Mouse (Mus musculus) embryonic facial prominence, embryonic 11.5 days (tissue): ENCODE results near the gene Crabp1. TPM values are rescaled to one million over a fixed set of nuclear protein-coding genes. Genes with fewer than 3 reads are reported as not detected.
A peak's percentile ranks its signal among the peaks of the same experiment; 100 is the strongest.

Source experiments
- ATAC-seq: fragments of 200-750 bp; cut with Nextera tagmentation; replicated peaks from 2 replicates; pipeline ENCODE4 v1.8.0; 2017; ENCODE audit warnings: low read depth; ENCODE audit not compliant: insufficient number of reproducible peaks, low FRiP score, low TSS enrichment
- DNase-seq: peaks from one replicate; pipeline ENCODE4 v3.0.0-alpha.2; 2015; ENCODE audit warnings: low spot score
- H3K27ac ChIP-seq: fragments of 300-500 bp; sonication (generic); replicated peaks from 2 replicates; pipeline ENCODE4 v1.5.1; 2014; ENCODE audit warnings: mild to moderate bottlenecking, low read depth, low read length, control low read depth
- H3K27me3 ChIP-seq: fragments of 300-500 bp; sonication (generic); 2 replicates; pipeline ENCODE4 v1.6.1; 2014; ENCODE audit warnings: mild to moderate bottlenecking, low read length, moderate library complexity, mixed read lengths; ENCODE audit not compliant: control insufficient read depth, insufficient read depth
- H3K36me3 ChIP-seq: fragments of 300-500 bp; sonication (generic); replicated peaks from 2 replicates; pipeline ENCODE4 v1.6.1; 2014; ENCODE audit warnings: low read depth, mild to moderate bottlenecking, low read length, moderate library complexity, mixed read lengths; ENCODE audit not compliant: control insufficient read depth, insufficient read depth
- H3K4me1 ChIP-seq: fragments of 300-500 bp; sonication (generic); 2 replicates; pipeline ENCODE4 v1.6.1; 2014; ENCODE audit warnings: low read length, mixed read lengths; ENCODE audit not compliant: control insufficient read depth, insufficient read depth
- H3K4me2 ChIP-seq: fragments of 300-500 bp; sonication (generic); 2 replicates; pipeline ENCODE4 v1.6.1; 2014; ENCODE audit warnings: low read depth, mild to moderate bottlenecking, control low read depth, low read length, moderate library complexity
- H3K4me3 ChIP-seq: fragments of 300-500 bp; sonication (generic); 2 replicates; pipeline ENCODE4 v1.5.1; 2014; ENCODE audit warnings: low read depth, low read length, control low read depth
- H3K9ac ChIP-seq: fragments of 300-500 bp; sonication (generic); replicated peaks from 2 replicates; pipeline ENCODE4 v1.6.1; 2014; ENCODE audit warnings: mild to moderate bottlenecking, control low read depth, low read length
- H3K9me3 ChIP-seq: fragments of 300-500 bp; sonication (generic); replicated peaks from 2 replicates; pipeline ENCODE4 v1.6.1; 2016; ENCODE audit warnings: mild to moderate bottlenecking, low read length, inconsistent platforms, mixed read lengths; ENCODE audit not compliant: control insufficient read depth
- WGBS: fragments of 180-500 bp; shearing (Covaris S2); extraction: QIAGEN DNeasy Blood & Tissue Kit; methylation state at CpG from one replicate; pipeline ENCODE4 v1.1.7; 2014; 5-methylcytosine and 5-hydroxymethylcytosine counted together
- polyA plus RNA-seq: library from polyadenylated mRNA; unstranded; fragments of >200 nt; fragmentation: Nextera tagmentation; extraction: Ambion mirVana; gene quantifications from 2 replicates; pipeline ENCODE4 v1.2.1, GENCODE M21; 2014

Gene Crabp1
- polyA plus RNA-seq = 962 and 1,036 TPM in 2 replicates

GRCm38 (mm10) chr9:54764561-54765217 lies at the start of gene Crabp1:
Gene Crabp1, plus strand, starts transcription at chr9:54764748.
- ATAC-seq = peak; percentile 68
- H3K9ac ChIP-seq = peak within 1 kb of the TSS; percentile 61
- H3K36me3 ChIP-seq = no peaks in the 10 kb centered on the region
- H3K4me3 ChIP-seq = peak within 1 kb of the TSS; percentile 46
- peak; percentile 88 for DNase-seq
- WGBS = under 1% methylated on average over 40 of the region's 45 CpGs
- H3K27ac ChIP-seq = no peak within 1 kb of the TSS
- no peaks in the 10 kb centered on the region for H3K9me3 ChIP-seq
- H3K27me3 ChIP-seq = no peaks in the 10 kb centered on the region; the same call in 1 of the 2 replicates
- peaks cover 4% of the 10 kb centered on the region for H3K4me1 ChIP-seq
- H3K4me2 ChIP-seq = peak within 1 kb of the TSS; percentile 80

DNA sequence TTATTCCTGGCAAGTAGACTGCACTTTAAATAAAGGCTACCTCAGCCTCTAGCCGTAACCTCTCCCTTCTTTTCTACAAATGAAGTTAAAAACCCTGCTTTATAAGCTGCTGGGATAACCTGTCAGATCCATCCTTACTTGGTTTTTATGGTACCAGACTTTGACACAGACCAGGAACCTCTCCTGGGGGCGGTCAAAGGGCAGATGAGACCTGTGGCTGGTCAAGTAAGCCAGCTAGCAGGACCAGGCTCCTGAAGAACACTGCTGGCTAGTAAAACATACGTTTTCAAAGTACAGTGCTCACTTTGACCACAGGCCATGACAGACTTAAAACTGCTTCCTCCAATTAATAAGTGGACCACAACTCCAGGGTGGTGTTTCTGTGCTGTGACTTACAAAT lies 48.8 kb upstream of the Crabp1 start:
- Histone ChIP-seq H3K27me3 (no peaks in the 10 kb centered on the region), H3K4me3 (no peak overlapping the region), H3K36me3 (peaks cover 5% of the 10 kb centered on the region), H3K9ac (no peak overlapping the region), H3K27ac (no peak overlapping the region), H3K4me1 (no peaks in the 10 kb centered on the region), H3K4me2 (no peak overlapping the region), H3K9me3 (no peaks in the 10 kb centered on the region)
- no peak for DNase-seq
- ATAC-seq = no peak
- 92% methylated on average over 3 of the region's 3 CpGs for WGBS

DNA sequence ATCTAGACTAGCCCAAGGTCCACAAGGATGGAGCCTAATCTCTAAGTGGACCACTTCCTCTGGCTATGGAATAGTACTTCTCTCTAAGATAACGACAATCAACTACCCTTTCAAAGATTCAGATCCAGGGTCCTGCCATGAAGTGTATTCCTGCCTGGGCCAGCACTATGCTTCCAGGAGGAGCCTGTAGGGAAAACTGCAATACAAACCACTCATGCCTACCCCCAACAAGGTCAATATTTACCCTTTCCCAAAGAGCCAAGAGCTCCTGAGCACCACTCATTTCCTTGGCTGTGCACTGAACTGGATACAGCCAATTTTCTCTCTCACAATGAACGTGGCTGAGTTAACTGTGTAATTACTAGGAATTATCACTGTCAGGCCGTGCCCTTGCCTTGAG lies 47.0 kb upstream of the Crabp1 start:
- H3K9me3 ChIP-seq = no peaks in the 10 kb centered on the region
- WGBS = 70% methylated on average over 3 of the region's 3 CpGs
- H3K9ac ChIP-seq = no peak overlapping the region
- H3K4me1 ChIP-seq = no peaks in the 10 kb centered on the region
- H3K36me3 ChIP-seq = peaks cover 5% of the 10 kb centered on the region
- DNase-seq (no peak), ATAC-seq (no peak)
- H3K27me3 ChIP-seq = no peaks in the 10 kb centered on the region
- no peak overlapping the region for H3K4me3 ChIP-seq
- H3K27ac ChIP-seq = no peak overlapping the region
- H3K4me2 ChIP-seq = no peak overlapping the region

- WGBS = 84% methylated on average over 7 of the region's 7 CpGs
These were observed 42.4 kb upstream of the Crabp1 start for GRCm38 (mm10) chr9:54722156-54722555.

GRCm38 (mm10) chr9:54722596-54722995 lies 42.0 kb upstream of the Crabp1 start:
- Histone ChIP-seq H3K9ac (no peak overlapping the region), H3K36me3 (peaks cover 2% of the 10 kb centered on the region; the same call in 1 of the 2 replicates), H3K27ac (no peak overlapping the region), H3K27me3 (no peaks in the 10 kb centered on the region), H3K4me3 (no peak overlapping the region), H3K4me1 (no peaks in the 10 kb centered on the region), H3K4me2 (no peak overlapping the region), H3K9me3 (no peaks in the 10 kb centered on the region)
- DNase-seq = no peak
- ATAC-seq = no peak
- WGBS = 89% methylated on average over 4 of the region's 4 CpGs

More at GRCm38 (mm10) chr9:54722156-54722555, 42.4 kb upstream of the Crabp1 start:
- DNase-seq = no peak
- no peak overlapping the region for H3K9ac ChIP-seq
- H3K9me3 ChIP-seq = no peaks in the 10 kb centered on the region
- H3K4me2 ChIP-seq = no peak overlapping the region
- H3K4me1 ChIP-seq = no peaks in the 10 kb centered on the region
- no peaks in the 10 kb centered on the region for H3K27me3 ChIP-seq
- no peak for ATAC-seq
- H3K4me3 ChIP-seq = no peak overlapping the region
- no peak overlapping the region for H3K27ac ChIP-seq
- peaks cover 2% of the 10 kb centered on the region; the same call in 1 of the 2 replicates for H3K36me3 ChIP-seq

- Histone ChIP-seq H3K4me2 (no peak overlapping the region), H3K36me3 (no peaks in the 10 kb centered on the region; the same call in 1 of the 2 replicates), H3K4me3 (no peak overlapping the region), H3K9me3 (no peaks in the 10 kb centered on the region), H3K4me1 (no peaks in the 10 kb centered on the region), H3K27me3 (no peaks in the 10 kb centered on the region), H3K9ac (no peak overlapping the region), H3K27ac (no peak overlapping the region)
- WGBS = 82% methylated on average over 5 of the region's 5 CpGs
- DNase-seq (no peak), ATAC-seq (no peak)
These were observed 38.2 kb upstream of the Crabp1 start for GRCm38 (mm10) chr9:54726315-54726714.

DNA sequence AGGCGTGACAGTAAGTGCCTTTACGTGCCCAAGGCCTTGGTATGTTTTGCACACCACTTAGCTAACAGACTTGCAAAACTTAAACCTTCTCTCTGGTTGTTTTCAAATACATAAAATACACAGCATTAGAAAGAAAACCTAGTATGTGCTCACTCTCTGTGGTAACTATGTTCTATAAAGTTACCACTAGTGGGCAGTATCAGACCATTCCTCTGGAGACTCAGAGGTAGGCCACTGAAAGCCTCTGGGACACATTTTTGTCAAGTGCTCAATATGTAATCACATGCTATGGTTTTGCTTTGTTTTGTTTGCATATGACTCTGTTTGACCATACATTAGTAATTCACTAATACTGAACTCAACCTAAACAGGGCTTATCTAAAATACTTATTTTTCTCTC lies 32.4 kb upstream of the Crabp1 start:
- Histone ChIP-seq H3K36me3 (no peaks in the 10 kb centered on the region; the same call in 1 of the 2 replicates), H3K4me2 (no peak overlapping the region), H3K27ac (no peak overlapping the region), H3K4me3 (no peak overlapping the region), H3K9ac (no peak overlapping the region), H3K27me3 (no peaks in the 10 kb centered on the region), H3K9me3 (no peaks in the 10 kb centered on the region), H3K4me1 (no peaks in the 10 kb centered on the region)
- ATAC-seq (no peak), DNase-seq (peak; percentile 73)
- 78% methylated on average over 2 of the region's 2 CpGs for WGBS

DNA sequence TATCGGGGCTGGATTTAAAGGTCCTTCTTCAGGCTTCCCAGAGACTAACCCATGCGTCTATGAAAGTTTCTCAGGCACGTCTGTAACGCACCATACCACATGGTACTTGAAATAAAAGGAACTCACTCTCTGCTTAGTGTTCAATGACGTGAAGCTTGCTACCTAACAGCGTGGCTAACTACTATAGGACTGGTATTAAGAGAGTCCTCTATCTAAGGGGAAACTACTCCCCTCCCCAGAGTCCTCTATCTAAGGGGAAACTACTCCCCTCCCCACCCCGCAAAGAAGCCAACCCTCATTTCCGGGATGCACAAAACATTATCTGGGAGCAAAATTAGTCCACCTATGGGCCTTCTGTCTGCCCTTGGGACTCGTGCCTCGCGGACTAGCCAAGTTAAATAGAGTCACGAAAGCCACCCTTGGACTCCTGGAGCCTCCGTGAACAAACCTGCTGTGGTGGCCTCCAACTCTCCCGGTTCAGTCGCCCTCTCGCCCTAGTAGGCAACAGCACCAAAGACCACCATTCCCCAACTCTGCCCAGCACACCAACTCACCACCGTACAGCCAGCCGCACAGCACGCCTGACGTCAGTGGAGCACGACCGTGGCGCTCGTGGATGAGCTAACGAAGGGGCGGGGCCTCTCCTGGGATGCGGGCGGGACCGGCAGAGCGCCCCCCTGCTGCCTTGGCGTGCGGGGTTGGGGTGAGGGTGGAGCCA lies 30.5 kb upstream of the Crabp1 start, which contains the start of gene Wdr61:
Gene Wdr61 (minus strand): TSS at position 599 of the 718 bp plus-strand sequence.
- Histone ChIP-seq H3K9ac (peak within 1 kb of the TSS; percentile 83), H3K36me3 (no peaks in the 10 kb centered on the region), H3K4me2 (peak within 1 kb of the TSS; percentile 64), H3K9me3 (no peaks in the 10 kb centered on the region), H3K27me3 (no peaks in the 10 kb centered on the region), H3K4me3 (peak within 1 kb of the TSS; percentile 77), H3K4me1 (no peaks in the 10 kb centered on the region), H3K27ac (0 out of 2 replicates have a peak within 1 kb of the TSS, but pooled peaks have one; percentile 13)
- ATAC-seq (peak; percentile 90), DNase-seq (peak; percentile 98)
- 2% methylated on average over 32 of the region's 32 CpGs for WGBS
